Mouse (Mus musculus) thymus, adult 2 months (tissue): ENCODE data around the gene Dapp1.

Source experiments
- CTCF ChIP-seq: fragments of 200-500 bp; IDR thresholded peaks from 2 replicates; pipeline ENCODE4 v1.5.1; 2012; ENCODE audit warnings: mild to moderate bottlenecking, control low read depth, low read length, moderate library complexity, borderline replicate concordance; ENCODE audit not compliant: control insufficient read depth, poor library complexity, insufficient read depth; ENCODE audit errors: extremely low read depth
- POLR2A ChIP-seq: fragments of 200-500 bp; IDR thresholded peaks from 2 replicates; pipeline ENCODE4 v1.6.1; 2012; ENCODE audit warnings: mild to moderate bottlenecking, low read length, control low read depth, moderate library complexity; ENCODE audit not compliant: control insufficient read depth, poor library complexity, insufficient read depth; ENCODE audit errors: extremely low read depth

- TF ChIP-seq CTCF (no peak), POLR2A (no peak)
Observed at GRCm38 (mm10) chr3:138002545-138002944, 21.2 kb upstream of the Dapp1 start.
